Mouse (Mus musculus) forebrain, embryonic 13.5 days (tissue): Measurements from ENCODE around the gene Mrps21. TPM values are rescaled to one million over a fixed set of nuclear protein-coding genes. Genes with fewer than 3 reads are reported as not detected.
"Not testable (repeated sequence)": the region's sequence is repeated elsewhere in the genome, so short reads cannot be mapped to it uniquely, and the experiment has no call there.

ENCODE experiments used
- ATAC-seq: fragments of 200-750 bp; cut with Nextera tagmentation; 2 replicates; pipeline ENCODE4 v1.8.0; 2017
- H3K27ac ChIP-seq: fragments of 300-500 bp; sonication (generic); 2 replicates; pipeline ENCODE4 v1.5.1; 2015; ENCODE audit warnings: inconsistent platforms, mild to moderate bottlenecking, moderate library complexity
- H3K27me3 ChIP-seq: fragments of 300-500 bp; sonication (generic); 2 replicates; pipeline ENCODE4 v1.6.1; 2015; ENCODE audit warnings: mild to moderate bottlenecking, inconsistent platforms
- H3K36me3 ChIP-seq: fragments of 300-500 bp; sonication (generic); 2 replicates; pipeline ENCODE4 v1.6.1; 2015; ENCODE audit warnings: mild to moderate bottlenecking, inconsistent platforms; ENCODE audit not compliant: poor library complexity, severe bottlenecking
- H3K4me1 ChIP-seq: fragments of 300-500 bp; sonication (generic); 2 replicates; pipeline ENCODE4 v1.6.1; 2015; ENCODE audit warnings: inconsistent platforms
- H3K4me2 ChIP-seq: fragments of 300-500 bp; sonication (generic); 2 replicates; pipeline ENCODE4 v1.6.1; 2015; ENCODE audit warnings: inconsistent platforms, mild to moderate bottlenecking, moderate library complexity
- H3K4me3 ChIP-seq: fragments of 300-500 bp; sonication (generic); 2 replicates; pipeline ENCODE4 v1.5.1; 2015; ENCODE audit warnings: mild to moderate bottlenecking, inconsistent platforms
- H3K9ac ChIP-seq: fragments of 300-500 bp; sonication (generic); 2 replicates; pipeline ENCODE4 v1.6.1; 2015; ENCODE audit warnings: mild to moderate bottlenecking, inconsistent platforms
- H3K9me3 ChIP-seq: fragments of 300-500 bp; sonication (generic); replicated peaks from 2 replicates; pipeline ENCODE4 v1.6.1; 2016; ENCODE audit warnings: inconsistent platforms
- WGBS: fragments of 180-500 bp; shearing (Covaris S2); methylation state at CpG from one replicate; pipeline ENCODE4 v1.1.7; 2015; 5-methylcytosine and 5-hydroxymethylcytosine counted together
- polyA plus RNA-seq: library from polyadenylated mRNA; unstranded; fragments of >200 nt; fragmentation: Nextera tagmentation; extraction: Ambion mirVana; gene quantifications from 2 replicates; pipeline ENCODE4 v1.2.1, GENCODE M21; 2015

Gene Mrps21
- polyA plus RNA-seq, 1 experiment from 2014 or later = 380 TPM

GRCm38 (mm10) chr3:95901616-95902372 is 30.5 kb upstream of the Mrps21 start:
- H3K4me2 ChIP-seq = peak overlapping the region; percentile 67; the same call in 1 of the 2 replicates
- peaks cover 12% of the 10 kb centered on the region for H3K36me3 ChIP-seq
- no peak overlapping the region for H3K4me3 ChIP-seq
- no peak overlapping the region for H3K9ac ChIP-seq
- peaks cover 32% of the 10 kb centered on the region for H3K4me1 ChIP-seq
- 68% methylated on average over 9 of the region's 9 CpGs for WGBS
- no peaks in the 10 kb centered on the region for H3K9me3 ChIP-seq
- no peak for ATAC-seq
- 0 out of 2 replicates have a peak, but pooled peaks cover 3% of the 10 kb centered on the region for H3K27me3 ChIP-seq
- no peak overlapping the region for H3K27ac ChIP-seq

GRCm38 (mm10) chr3:95899800-95900524 is 28.6 kb upstream of the Mrps21 start:
- Histone ChIP-seq H3K4me3 (no peak overlapping the region), H3K4me1 (peaks cover 24% of the 10 kb centered on the region), H3K27me3 (0 out of 2 replicates have a peak, but pooled peaks cover 3% of the 10 kb centered on the region), H3K9me3 (no peaks in the 10 kb centered on the region), H3K27ac (no peak overlapping the region), H3K9ac (no peak overlapping the region), H3K4me2 (no peak overlapping the region), H3K36me3 (peaks cover 12% of the 10 kb centered on the region)
- WGBS = 71% methylated on average over 13 of the region's 13 CpGs
- ATAC-seq = no peak

GRCm38 (mm10) chr3:95895501-95895900 is 24.2 kb upstream of the Mrps21 start:
- peaks cover 10% of the 10 kb centered on the region; the same call in 1 of the 2 replicates for H3K27me3 ChIP-seq
- not testable (repeated sequence) for ATAC-seq, H3K9ac ChIP-seq, H3K9me3 ChIP-seq, H3K27ac ChIP-seq, H3K4me3 ChIP-seq
- WGBS = 89% methylated on average over 7 of the region's 7 CpGs
- H3K4me1 ChIP-seq = peaks cover 24% of the 10 kb centered on the region
- peaks cover 12% of the 10 kb centered on the region for H3K36me3 ChIP-seq
- H3K4me2 ChIP-seq = peak overlapping the region; percentile 93; the same call in 1 of the 2 replicates

- Histone ChIP-seq H3K27me3 (peaks cover 10% of the 10 kb centered on the region; the same call in 1 of the 2 replicates), H3K4me1 (peaks cover 24% of the 10 kb centered on the region), H3K27ac (peak overlapping the region; percentile 10; the same call in 1 of the 2 replicates), H3K36me3 (peaks cover 12% of the 10 kb centered on the region), H3K4me3 (peak overlapping the region; percentile 69), H3K9ac (peak overlapping the region; percentile 80), H3K4me2 (peak overlapping the region; percentile 93), H3K9me3 (no peaks in the 10 kb centered on the region)
- WGBS = 18% methylated on average over 16 of the region's 16 CpGs
- no peak for ATAC-seq
Observed at GRCm38 (mm10) chr3:95894317-95895160, 23.2 kb upstream of the Mrps21 start.

GRCm38 (mm10) chr3:95893606-95894316 is 22.4 kb upstream of the Mrps21 start, which contains the start of gene Aph1a:
TSS of gene Aph1a (plus strand) at chr3:95893969.
- Histone ChIP-seq H3K4me2 (peak within 1 kb of the TSS; percentile 93), H3K4me3 (peak within 1 kb of the TSS; percentile 69), H3K27me3 (peaks cover 10% of the 10 kb centered on the region; the same call in 1 of the 2 replicates), H3K36me3 (peaks cover 12% of the 10 kb centered on the region), H3K9ac (peak within 1 kb of the TSS; percentile 80), H3K27ac (peak within 1 kb of the TSS; percentile 74), H3K4me1 (peaks cover 24% of the 10 kb centered on the region)
- WGBS = under 1% methylated on average over 25 of the region's 43 CpGs
- H3K9me3 ChIP-seq = not testable (repeated sequence)
- ATAC-seq = peak; percentile 99

- H3K27me3 ChIP-seq = peaks cover 10% of the 10 kb centered on the region; the same call in 1 of the 2 replicates
- peak overlapping the region; percentile 74 for H3K27ac ChIP-seq
- H3K4me3 ChIP-seq = peak overlapping the region; percentile 69
- H3K36me3 ChIP-seq = peaks cover 7% of the 10 kb centered on the region
- ATAC-seq = peak; percentile 4; the same call in 1 of the 2 replicates
- peaks cover 24% of the 10 kb centered on the region for H3K4me1 ChIP-seq
- H3K4me2 ChIP-seq = peak overlapping the region; percentile 93
- no peaks in the 10 kb centered on the region for H3K9me3 ChIP-seq
- peak overlapping the region; percentile 80 for H3K9ac ChIP-seq
- WGBS = 27% methylated on average over 7 of the region's 7 CpGs
Observed at GRCm38 (mm10) chr3:95893126-95893525, 21.8 kb upstream of the Mrps21 start.

GRCm38 (mm10) chr3:95892066-95893052 is 21.0 kb upstream of the Mrps21 start:
- Histone ChIP-seq H3K27ac (0 out of 2 replicates have a peak overlapping the region, but pooled peaks have one; percentile 21), H3K4me3 (no peak overlapping the region), H3K4me1 (peaks cover 24% of the 10 kb centered on the region), H3K36me3 (no peaks in the 10 kb centered on the region), H3K27me3 (peaks cover 10% of the 10 kb centered on the region; the same call in 1 of the 2 replicates), H3K9ac (no peak overlapping the region), H3K4me2 (no peak overlapping the region), H3K9me3 (no peaks in the 10 kb centered on the region)
- no peak for ATAC-seq
- 48% methylated on average over 11 of the region's 11 CpGs for WGBS

GRCm38 (mm10) chr3:95891211-95892065 is 20.1 kb upstream of the Mrps21 start, which contains the start of gene BC028528:
TSS of gene BC028528 (minus strand) at chr3:95892005.
- no peak for ATAC-seq
- H3K9me3 ChIP-seq = no peaks in the 10 kb centered on the region
- peaks cover 10% of the 10 kb centered on the region; the same call in 1 of the 2 replicates for H3K27me3 ChIP-seq
- no peak within 1 kb of the TSS for H3K4me2 ChIP-seq
- no peak within 1 kb of the TSS for H3K4me3 ChIP-seq
- 31% methylated on average over 12 of the region's 12 CpGs for WGBS
- no peaks in the 10 kb centered on the region for H3K36me3 ChIP-seq
- 0 out of 2 replicates have a peak within 1 kb of the TSS, but pooled peaks have one; percentile 21 for H3K27ac ChIP-seq
- H3K9ac ChIP-seq = no peak within 1 kb of the TSS
- peaks cover 24% of the 10 kb centered on the region for H3K4me1 ChIP-seq

- no peak for ATAC-seq
- no peak overlapping the region for H3K4me2 ChIP-seq
- no peaks in the 10 kb centered on the region for H3K9me3 ChIP-seq
- H3K4me1 ChIP-seq = peaks cover 14% of the 10 kb centered on the region
- peaks cover 10% of the 10 kb centered on the region; the same call in 1 of the 2 replicates for H3K27me3 ChIP-seq
- 81% methylated on average over 3 of the region's 3 CpGs for WGBS
- no peak overlapping the region for H3K27ac ChIP-seq
- no peak overlapping the region for H3K9ac ChIP-seq
- no peak overlapping the region for H3K4me3 ChIP-seq
- no peaks in the 10 kb centered on the region for H3K36me3 ChIP-seq
Observed at GRCm38 (mm10) chr3:95889664-95890063, 18.3 kb upstream of the Mrps21 start.
